Mouse (Mus musculus): ENCODE results near the gene Mindy4b-ps. TPM values are rescaled to one million over a fixed set of nuclear protein-coding genes. Genes with fewer than 3 reads are reported as not detected.

The Mindy4b-ps gene
- polyA plus RNA-seq, 1 experiment from 2014 or later, result not detected

GRCm38 (mm10) chr3:58804745-58805144 is 17.4 kb downstream of the Mindy4b-ps start:
- WGBS, result 87% methylated on average over 6 of the region's 6 CpGs
- no peak overlapping the region for H3K4me2 ChIP-seq (ENCODE audit: low read depth, low read length)
- no peak overlapping the region for H3K9ac ChIP-seq (replicated peaks; ENCODE audit: low read length)
- no peak overlapping the region for H3K27ac ChIP-seq (replicated peaks; ENCODE audit: low read depth, low read length)
- H3K9me3 ChIP-seq (replicated peaks; ENCODE audit: control insufficient read depth, low read length), result no peaks in the 10 kb centered on the region
- no peak overlapping the region for H3K4me3 ChIP-seq (ENCODE audit: low read depth, low read length)
- no peaks in the 10 kb centered on the region for H3K4me1 ChIP-seq (ENCODE audit: control insufficient read depth, insufficient read depth, low read length)
- DNase-seq (ENCODE audit: low spot score) (no peak), ATAC-seq (replicated peaks; ENCODE audit: insufficient number of reproducible peaks, low FRiP score, low TSS enrichment, low read depth) (no peak)
- H3K27me3 ChIP-seq (ENCODE audit: control insufficient read depth, insufficient read depth, low read length), result no peaks in the 10 kb centered on the region
- H3K36me3 ChIP-seq (replicated peaks; ENCODE audit: control insufficient read depth, insufficient read depth, low read depth, low read length), result no peaks in the 10 kb centered on the region

- no peaks in the 10 kb centered on the region for H3K36me3 ChIP-seq (replicated peaks; ENCODE audit: control insufficient read depth, insufficient read depth, low read depth, low read length)
- no peaks in the 10 kb centered on the region for H3K4me1 ChIP-seq (ENCODE audit: control insufficient read depth, insufficient read depth, low read length)
- WGBS, result 80% methylated on average over 4 of the region's 4 CpGs
- no peak overlapping the region for H3K27ac ChIP-seq (replicated peaks; ENCODE audit: low read depth, low read length)
- H3K27me3 ChIP-seq (ENCODE audit: control insufficient read depth, insufficient read depth, low read length), result no peaks in the 10 kb centered on the region
- no peaks in the 10 kb centered on the region for H3K9me3 ChIP-seq (replicated peaks; ENCODE audit: control insufficient read depth, low read length)
- H3K4me2 ChIP-seq (ENCODE audit: low read depth, low read length), result no peak overlapping the region
- DNase-seq (ENCODE audit: low spot score), result no peak
- H3K4me3 ChIP-seq (ENCODE audit: low read depth, low read length), result no peak overlapping the region
- peak; percentile 52; the same call in 1 of the 2 replicates for ATAC-seq (replicated peaks; ENCODE audit: insufficient number of reproducible peaks, low FRiP score, low TSS enrichment, low read depth)
- no peak overlapping the region for H3K9ac ChIP-seq (replicated peaks; ENCODE audit: low read length)
Measured at GRCm38 (mm10) chr3:58798676-58799075, 23.4 kb downstream of the Mindy4b-ps start.

DNA sequence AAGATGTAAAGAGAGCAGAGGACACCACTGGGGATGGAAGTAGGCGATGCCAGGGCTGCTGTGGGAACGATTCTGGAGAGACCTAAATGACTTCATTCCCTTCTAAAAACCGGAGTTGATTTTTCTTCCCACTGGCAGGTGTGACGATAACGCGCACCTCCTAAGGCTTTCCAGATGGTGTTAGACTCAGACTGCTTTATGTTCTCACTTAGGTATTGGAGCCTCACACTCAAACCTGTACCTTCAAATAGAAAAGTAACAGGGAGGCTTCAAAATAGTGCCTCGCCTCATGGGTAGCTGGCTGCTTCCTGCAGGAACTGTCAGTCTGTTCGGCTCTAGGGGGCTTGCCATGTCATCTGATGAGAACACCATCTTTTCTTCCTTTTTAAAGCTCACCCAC is 23.9 kb downstream of the Mindy4b-ps start:
- ATAC-seq (replicated peaks; ENCODE audit: insufficient number of reproducible peaks, low FRiP score, low TSS enrichment, low read depth), result no peak
- Histone ChIP-seq H3K27me3 (ENCODE audit: control insufficient read depth, insufficient read depth, low read length) (no peaks in the 10 kb centered on the region), H3K4me2 (ENCODE audit: low read depth, low read length) (no peak overlapping the region), H3K9ac (replicated peaks; ENCODE audit: low read length) (no peak overlapping the region), H3K27ac (replicated peaks; ENCODE audit: low read depth, low read length) (no peak overlapping the region), H3K36me3 (replicated peaks; ENCODE audit: control insufficient read depth, insufficient read depth, low read depth, low read length) (no peaks in the 10 kb centered on the region), H3K4me3 (ENCODE audit: low read depth, low read length) (no peak overlapping the region), H3K9me3 (replicated peaks; ENCODE audit: control insufficient read depth, low read length) (no peaks in the 10 kb centered on the region), H3K4me1 (ENCODE audit: control insufficient read depth, insufficient read depth, low read length) (no peaks in the 10 kb centered on the region)
- 77% methylated on average over 8 of the region's 8 CpGs for WGBS
- DNase-seq (ENCODE audit: low spot score), result no peak

DNA sequence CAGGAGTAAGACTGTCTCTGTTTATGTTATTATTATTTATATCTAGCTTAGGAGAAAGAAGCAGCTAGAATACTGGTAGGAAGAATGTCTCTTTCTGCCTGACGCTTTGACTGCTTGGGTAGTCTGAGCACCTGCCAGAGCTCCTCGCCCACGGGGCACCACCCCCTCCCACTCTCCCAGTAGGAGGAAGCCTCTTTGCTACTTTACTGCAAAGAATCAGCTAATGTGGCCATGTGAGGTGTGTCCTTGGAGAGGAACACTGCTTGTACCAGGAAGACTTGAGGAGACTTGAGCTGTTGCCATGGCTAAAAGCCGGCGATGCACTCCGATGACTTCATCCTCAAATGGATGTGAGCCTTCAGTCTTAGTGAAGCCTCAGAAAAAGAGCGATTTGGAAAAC is 32.6 kb downstream of the Mindy4b-ps start:
- no peaks in the 10 kb centered on the region for H3K36me3 ChIP-seq (replicated peaks; ENCODE audit: control insufficient read depth, insufficient read depth, low read depth, low read length)
- ATAC-seq (replicated peaks; ENCODE audit: insufficient number of reproducible peaks, low FRiP score, low TSS enrichment, low read depth) (no peak), DNase-seq (ENCODE audit: low spot score) (no peak)
- 80% methylated on average over 7 of the region's 7 CpGs for WGBS
- H3K4me3 ChIP-seq (ENCODE audit: low read depth, low read length), result no peak overlapping the region
- no peaks in the 10 kb centered on the region for H3K27me3 ChIP-seq (ENCODE audit: control insufficient read depth, insufficient read depth, low read length)
- no peak overlapping the region for H3K4me2 ChIP-seq (ENCODE audit: low read depth, low read length)
- H3K27ac ChIP-seq (replicated peaks; ENCODE audit: low read depth, low read length), result no peak overlapping the region
- H3K9ac ChIP-seq (replicated peaks; ENCODE audit: low read length), result no peak overlapping the region
- no peaks in the 10 kb centered on the region for H3K9me3 ChIP-seq (replicated peaks; ENCODE audit: control insufficient read depth, low read length)
- no peaks in the 10 kb centered on the region for H3K4me1 ChIP-seq (ENCODE audit: control insufficient read depth, insufficient read depth, low read length)

DNA sequence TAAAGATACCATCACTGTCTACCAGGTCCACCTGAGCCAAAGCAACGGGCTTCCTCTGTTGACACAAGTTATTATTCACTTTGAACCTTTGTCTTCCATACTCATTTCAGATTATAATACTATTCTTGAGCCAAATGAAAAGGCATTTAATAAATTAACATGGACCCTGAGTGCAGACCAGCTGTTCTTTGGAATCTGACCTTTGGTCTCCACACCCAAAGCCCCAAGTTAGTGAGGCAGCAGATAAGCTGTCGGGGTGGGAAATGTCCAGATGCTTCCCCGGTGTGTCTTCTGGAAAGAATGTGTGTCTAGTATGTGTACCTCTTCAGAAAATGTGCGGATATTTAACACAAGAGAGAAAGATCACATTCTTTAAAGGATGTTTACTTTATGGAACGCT is 33.1 kb downstream of the Mindy4b-ps start:
- Histone ChIP-seq H3K27me3 (ENCODE audit: control insufficient read depth, insufficient read depth, low read length) (no peaks in the 10 kb centered on the region), H3K4me3 (ENCODE audit: low read depth, low read length) (no peak overlapping the region), H3K27ac (replicated peaks; ENCODE audit: low read depth, low read length) (no peak overlapping the region), H3K4me2 (ENCODE audit: low read depth, low read length) (no peak overlapping the region), H3K9me3 (replicated peaks; ENCODE audit: control insufficient read depth, low read length) (no peaks in the 10 kb centered on the region), H3K4me1 (ENCODE audit: control insufficient read depth, insufficient read depth, low read length) (no peaks in the 10 kb centered on the region), H3K9ac (replicated peaks; ENCODE audit: low read length) (no peak overlapping the region), H3K36me3 (replicated peaks; ENCODE audit: control insufficient read depth, insufficient read depth, low read depth, low read length) (no peaks in the 10 kb centered on the region)
- ATAC-seq (replicated peaks; ENCODE audit: insufficient number of reproducible peaks, low FRiP score, low TSS enrichment, low read depth) (no peak), DNase-seq (ENCODE audit: low spot score) (no peak)
- 71% methylated on average over 5 of the region's 5 CpGs for WGBS

GRCm38 (mm10) chr3:58786470-58786869 is 35.6 kb downstream of the Mindy4b-ps start:
- no peaks in the 10 kb centered on the region for H3K4me1 ChIP-seq (ENCODE audit: control insufficient read depth, insufficient read depth, low read length)
- 76% methylated on average over 4 of the region's 4 CpGs for WGBS

DNA sequence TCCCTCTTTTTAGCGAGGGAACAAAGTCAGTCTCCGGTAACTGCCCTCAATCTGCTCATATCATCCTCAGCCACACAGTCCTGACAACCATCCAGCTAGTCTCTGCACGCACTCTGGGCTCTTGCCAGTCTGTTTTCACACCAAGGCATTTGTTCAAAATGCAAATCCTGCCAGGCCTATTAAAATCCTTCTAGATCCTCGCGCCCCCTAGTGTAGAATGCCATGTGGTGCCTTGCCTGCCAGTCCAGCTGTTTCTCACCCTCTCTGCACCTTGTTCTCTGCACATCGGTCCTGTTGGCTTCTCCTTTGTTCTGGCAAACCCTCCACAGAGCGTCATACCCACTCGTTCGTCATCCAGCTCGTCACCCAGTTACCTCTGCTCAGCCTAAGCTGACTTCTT is 36.2 kb downstream of the Mindy4b-ps start:
- WGBS, result 30% methylated on average over 10 of the region's 10 CpGs
- Histone ChIP-seq H3K4me3 (ENCODE audit: low read depth, low read length) (no peak overlapping the region), H3K27ac (replicated peaks; ENCODE audit: low read depth, low read length) (no peak overlapping the region), H3K27me3 (ENCODE audit: control insufficient read depth, insufficient read depth, low read length) (no peaks in the 10 kb centered on the region), H3K36me3 (replicated peaks; ENCODE audit: control insufficient read depth, insufficient read depth, low read depth, low read length) (no peaks in the 10 kb centered on the region), H3K9me3 (replicated peaks; ENCODE audit: control insufficient read depth, low read length) (no peaks in the 10 kb centered on the region), H3K4me1 (ENCODE audit: control insufficient read depth, insufficient read depth, low read length) (no peaks in the 10 kb centered on the region), H3K9ac (replicated peaks; ENCODE audit: low read length) (no peak overlapping the region), H3K4me2 (ENCODE audit: low read depth, low read length) (no peak overlapping the region)
- DNase-seq (ENCODE audit: low spot score) (peak; percentile 64), ATAC-seq (replicated peaks; ENCODE audit: insufficient number of reproducible peaks, low FRiP score, low TSS enrichment, low read depth) (0 out of 2 replicates have a peak, but pooled peaks have one; percentile 44)

More at GRCm38 (mm10) chr3:58786470-58786869, 35.6 kb downstream of the Mindy4b-ps start:
- H3K4me2 ChIP-seq (ENCODE audit: low read depth, low read length), result no peak overlapping the region
- H3K9me3 ChIP-seq (replicated peaks; ENCODE audit: control insufficient read depth, low read length), result no peaks in the 10 kb centered on the region
- H3K27ac ChIP-seq (replicated peaks; ENCODE audit: low read depth, low read length), result no peak overlapping the region
- no peak overlapping the region for H3K9ac ChIP-seq (replicated peaks; ENCODE audit: low read length)
- no peaks in the 10 kb centered on the region for H3K27me3 ChIP-seq (ENCODE audit: control insufficient read depth, insufficient read depth, low read length)
- no peak overlapping the region for H3K4me3 ChIP-seq (ENCODE audit: low read depth, low read length)
- DNase-seq (ENCODE audit: low spot score) (no peak), ATAC-seq (replicated peaks; ENCODE audit: insufficient number of reproducible peaks, low FRiP score, low TSS enrichment, low read depth) (no peak)
- H3K36me3 ChIP-seq (replicated peaks; ENCODE audit: control insufficient read depth, insufficient read depth, low read depth, low read length), result no peaks in the 10 kb centered on the region

GRCm38 (mm10) chr3:58784219-58785092 is 37.7 kb downstream of the Mindy4b-ps start:
- no peak overlapping the region for H3K27ac ChIP-seq (replicated peaks; ENCODE audit: low read depth, low read length)
- WGBS, result 31% methylated on average over 8 of the region's 8 CpGs
- no peak overlapping the region for H3K4me3 ChIP-seq (ENCODE audit: low read depth, low read length)
- no peaks in the 10 kb centered on the region for H3K4me1 ChIP-seq (ENCODE audit: control insufficient read depth, insufficient read depth, low read length)
- no peaks in the 10 kb centered on the region for H3K36me3 ChIP-seq (replicated peaks; ENCODE audit: control insufficient read depth, insufficient read depth, low read depth, low read length)
- H3K27me3 ChIP-seq (ENCODE audit: control insufficient read depth, insufficient read depth, low read length), result no peaks in the 10 kb centered on the region
- no peaks in the 10 kb centered on the region for H3K9me3 ChIP-seq (replicated peaks; ENCODE audit: control insufficient read depth, low read length)
- ATAC-seq (replicated peaks; ENCODE audit: insufficient number of reproducible peaks, low FRiP score, low TSS enrichment, low read depth), result no peak
- peak; percentile 67 for DNase-seq (ENCODE audit: low spot score)
- H3K4me2 ChIP-seq (ENCODE audit: low read depth, low read length), result no peak overlapping the region
- H3K9ac ChIP-seq (replicated peaks; ENCODE audit: low read length), result no peak overlapping the region

All from embryonic facial prominence, embryonic 11.5 days (tissue).